Mouse (Mus musculus) G1E (cell line): ENCODE measurements around the gene Ccm2l. TPM values are rescaled to one million over a fixed set of nuclear protein-coding genes. Genes with fewer than 3 reads are reported as not detected.

ENCODE experiments used
- ATAC-seq: 2 replicates; pipeline ENCODE4 v1.8.0; 2016; ENCODE audit warnings: mild to moderate bottlenecking; ENCODE audit not compliant: insufficient number of reproducible peaks, poor library complexity, low FRiP score, severe bottlenecking; ENCODE audit errors: extremely low read depth
- DNase-seq: peaks from one replicate; pipeline ENCODE4 v3.0.0; 2012; ENCODE audit warnings: low spot score
- H3K27me3 ChIP-seq: 2 replicates; pipeline ENCODE4 v1.6.1; 2012; ENCODE audit warnings: mild to moderate bottlenecking, low read length, inconsistent platforms; ENCODE audit not compliant: insufficient read depth
- H3K36me3 ChIP-seq: replicated peaks from 2 replicates; pipeline ENCODE3; 2012; ENCODE audit warnings: mild to moderate bottlenecking, inconsistent platforms
- H3K4me1 ChIP-seq: 2 replicates; pipeline ENCODE4 v1.6.1; 2012; ENCODE audit warnings: low read depth, low read length, inconsistent platforms, mixed read lengths; ENCODE audit not compliant: insufficient read depth
- H3K4me3 ChIP-seq: 2 replicates; pipeline ENCODE4 v1.5.1; 2012; ENCODE audit warnings: low read depth, mild to moderate bottlenecking, inconsistent platforms, low read length, moderate library complexity, mixed read lengths
- H3K9me3 ChIP-seq: replicated peaks from 2 replicates; pipeline ENCODE4 v1.6.1; 2012; ENCODE audit warnings: inconsistent platforms
- CTCF ChIP-seq: IDR thresholded peaks from 2 replicates; pipeline ENCODE4 v1.5.1; 2012; ENCODE audit warnings: low read depth, low read length, inconsistent platforms, mixed read lengths
- GATA1 ChIP-seq: IDR thresholded peaks from 2 replicates; pipeline ENCODE4 v1.6.1; 2012; ENCODE audit warnings: borderline replicate concordance, low read length, inconsistent platforms, mixed read lengths
- GATA2 ChIP-seq: IDR thresholded peaks from 2 replicates; pipeline ENCODE4 v1.6.1; 2012; ENCODE audit warnings: low read depth, low read length, inconsistent platforms, borderline replicate concordance
- POLR2AphosphoS5 ChIP-seq: IDR thresholded peaks from 2 replicates; pipeline ENCODE4 v1.6.1; 2012; ENCODE audit warnings: low read depth, low read length, inconsistent platforms; ENCODE audit not compliant: insufficient replicate concordance
- TAL1 ChIP-seq: conservative IDR thresholded peaks from 2 replicates; pipeline ENCODE4 v1.6.1; 2012; ENCODE audit warnings: low read depth, low read length, inconsistent platforms, mixed read lengths
- polyA plus RNA-seq: library from polyadenylated mRNA; stranded (reverse); fragments of >175 nt; gene quantifications from 2 replicates; pipeline ENCODE4 v1.2.3, GENCODE M21; 2012
- total RNA-seq, 2 experiments: library from RNA; stranded (forward) in 1 of 2; stranded (reverse) in 1 of 2; fragments of 200-1000 nt in 1 of 2; fragments of >200 nt in 1 of 2; fragmentation: Nextera tagmentation in 1 of 2; gene quantifications; 2 replicates each; pipeline ENCODE4 v1.2.3; 2014 to 2017

The Ccm2l gene
- total and polyA plus RNA-seq, 3 experiments = 0.11 TPM; not detected in 2

DNA sequence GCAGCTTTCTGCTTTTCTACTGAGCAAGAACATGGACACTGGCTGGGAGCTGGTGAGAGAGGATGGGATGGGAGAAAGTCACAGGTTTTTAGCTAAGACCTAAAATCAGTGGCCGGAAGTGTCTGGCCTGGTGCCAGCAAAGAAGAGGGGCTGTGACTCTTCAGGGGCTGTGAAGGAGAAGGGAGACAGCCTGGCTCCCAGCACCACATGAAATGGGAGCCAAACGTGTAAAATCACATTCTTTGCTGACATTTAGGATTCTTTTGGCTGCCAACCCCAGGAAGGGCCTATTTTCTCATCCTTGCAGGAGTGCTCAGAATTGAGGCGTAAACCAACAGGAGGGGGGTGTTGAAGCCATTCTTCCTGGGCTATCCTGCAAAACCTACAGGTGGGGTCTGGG is 21.9 kb upstream of the Ccm2l start:
- Histone ChIP-seq H3K4me1 (no peaks in the 10 kb centered on the region), H3K27me3 (peaks cover 10% of the 10 kb centered on the region; the same call in 1 of the 2 replicates), H3K36me3 (no peaks in the 10 kb centered on the region), H3K9me3 (no peaks in the 10 kb centered on the region), H3K4me3 (no peak overlapping the region)
- TF ChIP-seq TAL1 = no peak
- TF ChIP-seq POLR2AphosphoS5 = no peak
- TF ChIP-seq CTCF = no peak
- no peak for TF ChIP-seq GATA2
- no peak for TF ChIP-seq GATA1
- DNase-seq (no peak), ATAC-seq (no peak)

GRCm38 (mm10) chr2:153045884-153046299 is 19.9 kb upstream of the Ccm2l start:
- ATAC-seq (no peak), DNase-seq (no peak)
- TF ChIP-seq POLR2AphosphoS5 (no peak), TAL1 (no peak)
- H3K9me3 ChIP-seq = no peaks in the 10 kb centered on the region
- H3K27me3 ChIP-seq = peaks cover 15% of the 10 kb centered on the region; the same call in 1 of the 2 replicates
- H3K4me3 ChIP-seq = no peak overlapping the region
- H3K36me3 ChIP-seq = no peaks in the 10 kb centered on the region
- H3K4me1 ChIP-seq = no peaks in the 10 kb centered on the region

GRCm38 (mm10) chr2:153047828-153048465 is 17.8 kb upstream of the Ccm2l start:
- ATAC-seq = no peak
- H3K27me3 ChIP-seq = peaks cover 21% of the 10 kb centered on the region; the same call in 1 of the 2 replicates
- H3K36me3 ChIP-seq = no peaks in the 10 kb centered on the region
- TF ChIP-seq CTCF (peak; percentile 40; the same call in 1 of the 2 replicates), GATA1 (no peak), GATA2 (no peak), TAL1 (no peak), POLR2AphosphoS5 (no peak)
- H3K4me1 ChIP-seq = no peaks in the 10 kb centered on the region
- no peak for DNase-seq
- no peak overlapping the region for H3K4me3 ChIP-seq
- no peaks in the 10 kb centered on the region for H3K9me3 ChIP-seq

DNA sequence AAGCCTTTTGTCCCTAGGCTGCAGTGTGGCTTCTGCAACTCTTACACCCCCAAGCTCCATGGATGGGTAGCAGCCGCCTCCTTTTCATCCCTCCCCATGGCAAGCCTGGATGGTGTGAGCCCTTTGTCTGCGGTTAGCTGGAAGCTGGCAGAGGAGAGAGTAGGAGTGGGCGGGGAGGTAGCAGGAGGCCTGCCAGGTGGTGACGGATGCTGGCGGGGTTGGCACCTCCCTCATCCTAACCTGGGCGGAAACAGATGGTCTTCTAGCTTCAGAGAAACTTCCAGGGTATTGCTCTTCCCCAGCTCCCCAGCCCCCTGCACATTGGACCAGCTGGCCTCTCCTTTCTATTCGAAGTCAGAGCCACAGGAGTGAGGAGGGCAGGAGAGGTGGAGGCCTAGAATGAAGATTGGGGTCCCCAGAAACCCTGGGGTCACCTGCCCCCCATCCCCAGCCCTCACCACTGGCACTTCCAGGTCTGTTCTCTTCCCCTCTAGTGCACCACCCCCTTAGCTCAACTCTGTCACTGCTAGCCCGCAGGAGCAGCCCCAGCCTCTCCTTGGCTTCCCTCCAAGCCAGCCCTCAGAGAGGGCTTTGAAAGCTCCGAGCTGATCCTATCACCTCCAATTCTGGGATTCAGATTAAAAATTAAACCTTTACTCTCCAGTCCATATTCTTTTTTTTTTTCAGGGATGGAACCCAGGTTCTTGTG is 16.3 kb upstream of the Ccm2l start:
- Histone ChIP-seq H3K4me1 (no peaks in the 10 kb centered on the region), H3K36me3 (no peaks in the 10 kb centered on the region), H3K9me3 (no peaks in the 10 kb centered on the region), H3K27me3 (peaks cover 21% of the 10 kb centered on the region; the same call in 1 of the 2 replicates), H3K4me3 (no peak overlapping the region)
- no peak for DNase-seq
- TF ChIP-seq POLR2AphosphoS5 = no peak
- no peak for TF ChIP-seq GATA2
- TF ChIP-seq TAL1 = no peak
- no peak for TF ChIP-seq CTCF
- no peak for ATAC-seq

- Histone ChIP-seq H3K36me3 (no peaks in the 10 kb centered on the region), H3K9me3 (no peaks in the 10 kb centered on the region), H3K27me3 (peaks cover 21% of the 10 kb centered on the region; the same call in 1 of the 2 replicates), H3K4me1 (no peaks in the 10 kb centered on the region), H3K4me3 (no peak overlapping the region)
- no peak for TF ChIP-seq POLR2AphosphoS5
- no peak for TF ChIP-seq GATA1
- TF ChIP-seq TAL1 = no peak
- TF ChIP-seq CTCF = no peak
- ATAC-seq (no peak), DNase-seq (no peak)
Observed at GRCm38 (mm10) chr2:153049997-153050358, 15.8 kb upstream of the Ccm2l start.

DNA sequence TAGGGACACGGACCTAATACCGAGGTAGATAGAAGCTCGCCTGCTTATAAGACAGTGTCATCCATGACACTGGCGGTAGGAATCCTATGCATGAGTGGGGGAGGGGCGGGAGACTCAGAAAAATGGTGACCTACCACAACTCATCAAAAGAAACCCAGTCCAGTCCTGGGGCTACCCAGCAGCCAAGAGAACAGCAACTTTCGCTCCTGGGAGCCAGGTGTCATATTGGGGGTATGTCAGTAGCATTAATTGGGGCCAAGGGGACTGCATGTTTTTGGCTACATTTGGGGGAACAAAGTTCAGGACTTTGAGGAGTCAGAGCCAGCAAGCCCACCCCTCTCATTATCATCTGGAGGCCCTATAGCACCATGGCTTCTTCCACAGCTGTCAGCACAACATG is 14.7 kb upstream of the Ccm2l start:
- Histone ChIP-seq H3K36me3 (no peaks in the 10 kb centered on the region), H3K27me3 (peaks cover 18% of the 10 kb centered on the region; the same call in 1 of the 2 replicates), H3K4me3 (no peak overlapping the region), H3K4me1 (no peaks in the 10 kb centered on the region), H3K9me3 (no peaks in the 10 kb centered on the region)
- no peak for TF ChIP-seq TAL1
- TF ChIP-seq POLR2AphosphoS5 = no peak
- no peak for TF ChIP-seq CTCF
- no peak for TF ChIP-seq GATA1
- no peak for TF ChIP-seq GATA2
- ATAC-seq = no peak
- no peak for DNase-seq
